Mouse (Mus musculus): ENCODE measurements at regions not wholly inside any gene's neighbourhood (a gene's known extent, or its start where the extent isn't known, plus 50 kb on each side); places are given as distances from the start of the nearest gene placed in this dataset.

- WGBS (ENCODE audit: insufficient replicate concordance): 64% methylated on average over 6 of the region's 6 CpGs
- H3K36me3 ChIP-seq (replicated peaks; ENCODE audit: control insufficient read depth, insufficient read depth, low read depth): no peaks in the 10 kb centered on the region
- no peak for ATAC-seq (ENCODE audit: insufficient read depth)
Measured at GRCm38 (mm10) chr11:19631055-19631695, 293.0 kb upstream of the Spred2 start.

GRCm38 (mm10) chr11:19632477-19632876 is 291.7 kb upstream of the Spred2 start:
- WGBS (ENCODE audit: insufficient replicate concordance): 14% methylated on average over 5 of the region's 5 CpGs
- ATAC-seq (ENCODE audit: insufficient read depth): no peak
- H3K4me3 ChIP-seq (ENCODE audit: insufficient read depth in 1 of 2, low read depth in 2 of 2, low read length in 2 of 2): no peak overlapping the region
- H3K9ac ChIP-seq (replicated peaks): no peak overlapping the region
- no peak for TF ChIP-seq EP300 (IDR thresholded peaks at IDR 0.05; ENCODE audit: low read depth)
- TF ChIP-seq CTCF (IDR thresholded peaks at IDR 0.05; ENCODE audit: low read depth): no peak
- H3K9me3 ChIP-seq (ENCODE audit: control insufficient read depth, low read length): no peaks in the 10 kb centered on the region
- H3K4me1 ChIP-seq (replicated peaks; ENCODE audit: control insufficient read depth in 2 of 2, insufficient read depth in 2 of 2, low read length in 1 of 2): no peaks in the 10 kb centered on the region
- DNase-seq (ENCODE audit: low read depth in 3 of 3, low spot score in 3 of 3): no peak
- no peaks in the 10 kb centered on the region for H3K36me3 ChIP-seq (replicated peaks; ENCODE audit: control insufficient read depth, insufficient read depth, low read depth)
- no peaks in the 10 kb centered on the region for H3K27me3 ChIP-seq (ENCODE audit: control insufficient read depth, insufficient read depth, low read length)
- H3K4me2 ChIP-seq (ENCODE audit: low read depth): no peak overlapping the region
- no peak overlapping the region for H3K27ac ChIP-seq

More at GRCm38 (mm10) chr11:19631055-19631695, 293.0 kb upstream of the Spred2 start:
- H3K4me1 ChIP-seq (replicated peaks; ENCODE audit: control insufficient read depth in 2 of 2, insufficient read depth in 2 of 2, low read length in 1 of 2): no peaks in the 10 kb centered on the region
- TF ChIP-seq CTCF (IDR thresholded peaks at IDR 0.05; ENCODE audit: low read depth): no peak
- no peak for TF ChIP-seq EP300 (IDR thresholded peaks at IDR 0.05; ENCODE audit: low read depth)
- no peak for DNase-seq (ENCODE audit: low read depth in 3 of 3, low spot score in 3 of 3)
- H3K9ac ChIP-seq (replicated peaks): no peak overlapping the region
- H3K27me3 ChIP-seq (ENCODE audit: control insufficient read depth, insufficient read depth, low read length): no peaks in the 10 kb centered on the region
- no peak overlapping the region for H3K27ac ChIP-seq
- no peak overlapping the region for H3K4me3 ChIP-seq (ENCODE audit: insufficient read depth in 1 of 2, low read depth in 2 of 2, low read length in 2 of 2)
- H3K4me2 ChIP-seq (ENCODE audit: low read depth): no peak overlapping the region
- no peaks in the 10 kb centered on the region for H3K9me3 ChIP-seq (ENCODE audit: control insufficient read depth, low read length)

DNA sequence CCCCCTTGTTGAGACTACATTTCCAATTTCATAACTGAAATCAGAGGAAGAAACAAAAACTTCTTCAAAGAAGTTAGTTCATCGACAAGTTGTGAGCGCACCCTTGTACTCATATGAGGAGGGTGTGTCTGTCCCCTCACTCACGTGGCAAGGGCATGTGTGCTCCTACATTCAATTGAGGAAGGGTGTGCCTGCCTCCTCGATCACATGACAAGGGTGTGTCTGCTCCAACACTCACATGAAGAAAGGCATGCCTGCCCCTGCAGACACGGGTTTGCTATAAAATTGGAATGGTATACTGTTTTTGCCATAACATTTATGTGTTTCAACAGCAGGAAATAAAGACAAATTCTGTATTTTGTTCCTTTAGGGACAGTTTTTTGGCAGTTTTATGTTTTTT is 290.6 kb upstream of the Spred2 start:
- WGBS (ENCODE audit: insufficient replicate concordance): 38% methylated on average over 5 of the region's 5 CpGs
- H3K36me3 ChIP-seq (replicated peaks; ENCODE audit: control insufficient read depth, insufficient read depth, low read depth): no peaks in the 10 kb centered on the region
- H3K9ac ChIP-seq (replicated peaks): no peak overlapping the region
- no peaks in the 10 kb centered on the region for H3K4me1 ChIP-seq (replicated peaks; ENCODE audit: control insufficient read depth in 2 of 2, insufficient read depth in 2 of 2, low read length in 1 of 2)
- no peak overlapping the region for H3K4me2 ChIP-seq (ENCODE audit: low read depth)
- no peaks in the 10 kb centered on the region for H3K27me3 ChIP-seq (ENCODE audit: control insufficient read depth, insufficient read depth, low read length)
- ATAC-seq (ENCODE audit: insufficient read depth) (no peak), DNase-seq (ENCODE audit: low read depth in 3 of 3, low spot score in 3 of 3) (no peak)
- TF ChIP-seq CTCF (IDR thresholded peaks at IDR 0.05; ENCODE audit: low read depth) (no peak), EP300 (IDR thresholded peaks at IDR 0.05; ENCODE audit: low read depth) (no peak)
- no peak overlapping the region for H3K27ac ChIP-seq
- H3K9me3 ChIP-seq (ENCODE audit: control insufficient read depth, low read length): no peaks in the 10 kb centered on the region
- H3K4me3 ChIP-seq (ENCODE audit: insufficient read depth in 1 of 2, low read depth in 2 of 2, low read length in 2 of 2): no peak overlapping the region

DNA sequence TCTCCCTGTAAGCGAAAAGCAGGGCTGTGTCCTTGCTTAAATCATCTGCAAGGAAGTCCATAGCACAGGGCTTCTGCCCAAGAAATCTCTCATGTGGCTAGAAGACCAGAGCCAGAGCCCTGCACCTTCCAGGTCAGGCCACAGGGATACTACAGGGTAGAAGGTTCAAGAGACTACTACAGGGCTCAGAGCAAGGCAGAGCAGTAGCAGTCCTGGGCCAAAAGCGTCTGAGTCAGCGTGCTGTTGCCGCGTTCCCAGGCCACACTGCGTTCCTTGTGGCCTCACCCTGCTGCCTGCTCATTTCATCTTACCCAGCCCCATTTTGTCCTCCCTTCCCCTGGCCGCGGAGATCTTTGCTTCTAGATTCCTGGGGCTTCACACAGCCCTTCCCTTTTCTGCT is 283.0 kb upstream of the Spred2 start:
- H3K9me3 ChIP-seq (ENCODE audit: control insufficient read depth, low read length): no peaks in the 10 kb centered on the region
- H3K4me2 ChIP-seq (ENCODE audit: low read depth): no peak overlapping the region
- no peak for DNase-seq (ENCODE audit: low read depth in 3 of 3, low spot score in 3 of 3)
- H3K36me3 ChIP-seq (replicated peaks; ENCODE audit: control insufficient read depth, insufficient read depth, low read depth): no peaks in the 10 kb centered on the region
- H3K4me1 ChIP-seq (replicated peaks; ENCODE audit: control insufficient read depth in 2 of 2, insufficient read depth in 2 of 2, low read length in 1 of 2): 0 out of 4 replicates have a peak, but pooled peaks cover 0 to 1% of the 10 kb centered on the region in 2 experiments
- no peak overlapping the region for H3K27ac ChIP-seq
- no peak overlapping the region for H3K4me3 ChIP-seq (ENCODE audit: insufficient read depth in 1 of 2, low read depth in 2 of 2, low read length in 2 of 2)
- no peaks in the 10 kb centered on the region for H3K27me3 ChIP-seq (ENCODE audit: control insufficient read depth, insufficient read depth, low read length)
- 61% methylated on average over 8 of the region's 8 CpGs for WGBS (ENCODE audit: insufficient replicate concordance)
- ATAC-seq (ENCODE audit: insufficient read depth): no peak
- no peak overlapping the region for H3K9ac ChIP-seq (replicated peaks)
- TF ChIP-seq CTCF (IDR thresholded peaks at IDR 0.05; ENCODE audit: low read depth) (no peak), EP300 (IDR thresholded peaks at IDR 0.05; ENCODE audit: low read depth) (no peak)

DNA sequence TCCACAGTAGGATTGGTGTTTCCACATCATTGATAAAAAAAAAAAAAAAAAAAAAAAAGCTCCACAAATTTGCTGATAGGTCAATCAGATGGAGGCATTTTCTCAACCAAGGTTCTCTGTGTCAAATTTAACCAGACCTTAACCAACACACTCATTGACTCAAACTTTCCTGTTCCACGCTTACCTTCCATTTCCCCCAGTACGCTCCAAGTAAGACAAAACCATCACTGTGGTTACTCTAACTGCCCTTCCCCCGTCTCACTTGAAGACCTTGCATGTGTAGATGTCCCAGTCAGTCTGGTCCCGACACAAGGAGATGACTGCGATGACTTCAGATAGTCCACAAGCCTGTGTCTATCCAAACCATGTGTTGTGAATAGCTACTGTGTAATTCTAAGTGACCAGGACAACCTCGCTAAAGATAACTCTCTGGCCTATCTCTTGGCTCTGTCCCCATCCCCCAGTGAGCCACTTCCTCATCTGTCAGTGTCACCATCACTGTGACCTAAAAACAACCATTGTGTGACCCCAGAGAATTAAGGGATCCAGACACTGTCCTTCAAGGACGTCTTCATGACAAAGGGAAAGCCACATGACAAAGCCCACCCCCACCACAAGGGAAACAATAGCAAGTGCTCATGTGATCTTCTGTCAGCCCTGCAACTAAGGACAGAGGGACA is 279.9 kb upstream of the Spred2 start:
- no peak for DNase-seq (ENCODE audit: low read depth in 3 of 3, low spot score in 3 of 3)
- Histone ChIP-seq H3K9me3 (ENCODE audit: control insufficient read depth, low read length) (no peaks in the 10 kb centered on the region), H3K27me3 (ENCODE audit: control insufficient read depth, insufficient read depth, low read length) (no peaks in the 10 kb centered on the region), H3K9ac (replicated peaks) (no peak overlapping the region), H3K36me3 (replicated peaks; ENCODE audit: control insufficient read depth, insufficient read depth, low read depth) (no peaks in the 10 kb centered on the region), H3K4me1 (replicated peaks; ENCODE audit: control insufficient read depth in 2 of 2, insufficient read depth in 2 of 2, low read length in 1 of 2) (0 out of 4 replicates have a peak, but pooled peaks cover 0 to 1% of the 10 kb centered on the region in 2 experiments), H3K4me3 (ENCODE audit: insufficient read depth in 1 of 2, low read depth in 2 of 2, low read length in 2 of 2) (no peak overlapping the region), H3K4me2 (ENCODE audit: low read depth) (no peak overlapping the region), H3K27ac (no peak overlapping the region)
- WGBS (ENCODE audit: insufficient replicate concordance): 36% methylated on average over 7 of the region's 7 CpGs
- no peak for TF ChIP-seq CTCF (IDR thresholded peaks at IDR 0.05; ENCODE audit: low read depth)
- TF ChIP-seq EP300 (IDR thresholded peaks at IDR 0.05; ENCODE audit: low read depth): no peak
- ATAC-seq (ENCODE audit: insufficient read depth): no peak

Measured in liver, embryonic 14.5 days (tissue).